Comparison of ENCODE assay signal across 8 mouse cellular contexts in genomic region chr6:100502961-100503782, GRCm38 (mm10).
DNase-seq lines count a peak whose midpoint lies in the region; ATAC-seq and TF ChIP-seq lines count a peak whose summit lies in the region.

No protein-coding gene starts in this region.

- ATAC-seq in kidney, embryonic 14.5 days (ENCODE audit: low FRiP score, low TSS enrichment), result no peak
- ATAC-seq in embryonic facial prominence, embryonic 15.5 days (ENCODE audit: insufficient number of reproducible peaks, low FRiP score, low TSS enrichment, low read depth), result peak; percentile 84
- ATAC-seq in lung, postnatal 0 days, result 0 out of 2 replicates have a peak, but pooled peaks have one; percentile 41

- no peaks in the 10 kb centered on the region for H3K9me3 ChIP-seq in kidney, embryonic 14.5 days (ENCODE audit: control insufficient read depth, low read length)
- no peaks in the 10 kb centered on the region for H3K9me3 ChIP-seq in embryonic facial prominence, embryonic 15.5 days (replicated peaks)
- no peaks in the 10 kb centered on the region for H3K9me3 ChIP-seq in lung, postnatal 0 days (ENCODE audit: low read length)

- H3K4me1 ChIP-seq in kidney, adult 2 months (ENCODE audit: control insufficient read depth, insufficient read depth, low read length), result no peaks in the 10 kb centered on the region
- 0 out of 2 replicates have a peak, but pooled peaks cover 4% of the 10 kb centered on the region for H3K4me1 ChIP-seq in kidney, embryonic 14.5 days (ENCODE audit: control insufficient read depth, insufficient read depth, low read length)
- peaks cover 44% of the 10 kb centered on the region for H3K4me1 ChIP-seq in embryonic facial prominence, embryonic 15.5 days
- no peaks in the 10 kb centered on the region for H3K4me1 ChIP-seq in lung, postnatal 0 days (ENCODE audit: insufficient read depth, low read depth, low read length)

- no peak for TF ChIP-seq EP300 in lung, postnatal 0 days (IDR thresholded peaks at IDR 0.05)

- 67% methylated on average over 14 of the region's 14 CpGs for WGBS in kidney, adult 2 months
- WGBS in kidney, embryonic 14.5 days, result 54% methylated on average over 14 of the region's 14 CpGs
- 28% methylated on average over 13 of the region's 14 CpGs for WGBS in embryonic facial prominence, embryonic 15.5 days
- WGBS in lung, postnatal 0 days, result 59% methylated on average over 14 of the region's 14 CpGs

- no peak overlapping the region for H3K9ac ChIP-seq in kidney, embryonic 14.5 days (ENCODE audit: low read depth, low read length)
- no peak overlapping the region for H3K9ac ChIP-seq in embryonic facial prominence, embryonic 15.5 days
- no peak overlapping the region for H3K9ac ChIP-seq in lung, postnatal 0 days (replicated peaks; ENCODE audit: low read depth)

- H3K27ac ChIP-seq in kidney, adult 2 months (ENCODE audit: insufficient read depth, low read depth, low read length), result no peak overlapping the region
- H3K27ac ChIP-seq in kidney, embryonic 14.5 days (ENCODE audit: low read depth, low read length), result no peak overlapping the region
- peak overlapping the region; percentile 74 for H3K27ac ChIP-seq in embryonic facial prominence, embryonic 15.5 days (replicated peaks)
- H3K27ac ChIP-seq in lung, postnatal 0 days (ENCODE audit: low read length), result no peak overlapping the region

- H3K4me3 ChIP-seq in kidney, adult 2 months (ENCODE audit: insufficient read depth, low read depth, low read length), result no peak overlapping the region
- no peak overlapping the region for H3K4me3 ChIP-seq in kidney, embryonic 14.5 days (ENCODE audit: low read length)
- H3K4me3 ChIP-seq in embryonic facial prominence, embryonic 15.5 days (replicated peaks), result no peak overlapping the region
- H3K4me3 ChIP-seq in lung, postnatal 0 days (ENCODE audit: low read depth, low read length), result no peak overlapping the region

- peak; percentile 36 for DNase-seq in kidney, adult 2 months
- DNase-seq in adrenal gland, postnatal 10 days, result peak; percentile 86
- DNase-seq in heart, postnatal 36 days, result peak; percentile 58 to 71
- peak; percentile 43 for DNase-seq in lung, postnatal 0 days (ENCODE audit: low spot score)
- no peak for DNase-seq in B cell, adult 2 months
- DNase-seq in thymus, postnatal 36 days, result no peak

- no peaks in the 10 kb centered on the region for H3K27me3 ChIP-seq in kidney, adult 2 months (replicated peaks; ENCODE audit: control insufficient read depth, insufficient read depth, low read length)
- H3K27me3 ChIP-seq in kidney, embryonic 14.5 days (ENCODE audit: control insufficient read depth, insufficient read depth, low read length), result no peaks in the 10 kb centered on the region; the same call in 1 of the 2 replicates
- no peaks in the 10 kb centered on the region for H3K27me3 ChIP-seq in embryonic facial prominence, embryonic 15.5 days
- H3K27me3 ChIP-seq in lung, postnatal 0 days (replicated peaks; ENCODE audit: insufficient read depth, low read length), result no peaks in the 10 kb centered on the region

- no peak overlapping the region for H3K4me2 ChIP-seq in kidney, embryonic 14.5 days (replicated peaks; ENCODE audit: low read depth, low read length)
- 0 out of 2 replicates have a peak overlapping the region, but pooled peaks have one; percentile 6 for H3K4me2 ChIP-seq in embryonic facial prominence, embryonic 15.5 days (replicated peaks)
- no peak overlapping the region for H3K4me2 ChIP-seq in lung, postnatal 0 days (replicated peaks; ENCODE audit: low read depth, low read length)

- TF ChIP-seq POLR2A in kidney, adult 2 months (IDR thresholded peaks at IDR 0.05; ENCODE audit: low read depth, low read length), result no peak

- H3K36me3 ChIP-seq in kidney, adult 2 months (ENCODE audit: control insufficient read depth, insufficient read depth, low read length), result no peaks in the 10 kb centered on the region
- H3K36me3 ChIP-seq in kidney, embryonic 14.5 days (ENCODE audit: control insufficient read depth, insufficient read depth, low read length), result no peaks in the 10 kb centered on the region
- H3K36me3 ChIP-seq in embryonic facial prominence, embryonic 15.5 days, result no peaks in the 10 kb centered on the region
- H3K36me3 ChIP-seq in lung, postnatal 0 days (ENCODE audit: insufficient read depth, low read length), result no peaks in the 10 kb centered on the region

- no peak for TF ChIP-seq CTCF in kidney, adult 2 months (conservative IDR thresholded peaks at IDR 0.05; ENCODE audit: insufficient read depth, insufficient read length, low read depth, low read length)
- no peak for TF ChIP-seq CTCF in lung, postnatal 0 days (IDR thresholded peaks at IDR 0.05)

- intact Hi-C loops in heart, postnatal 36 days (cut with DNase I), result loop anchor here (5.0 kb wide), 1 partner anchor 171 kb away; no protein-coding TSS in a partner anchor

Comparison
In these comparisons a context has a peak if more than half of its experiments do, and no peak if none do; other contexts are left out.
1. DNase-seq: peak in kidney, adult 2 months (single experiment), adrenal gland, postnatal 10 days (single experiment), heart, postnatal 36 days (2 of 2) and lung, postnatal 0 days (single experiment); none in B cell, adult 2 months (0 of 2) and thymus, postnatal 36 days (0 of 2).